Mouse (Mus musculus) T-helper 2 cell (primary cell): ENCODE measurements around the gene Tapt1.

ENCODE experiments used
- in situ Hi-C: fragments of 300-600 bp; cut with MboI, MseI; formaldehyde crosslinking; loops from one replicate; pipeline ENCODE4 v1.15.1; 2025; ENCODE audit warnings: high pct_unique_total_duplicates

Tapt1 gene

DNA sequence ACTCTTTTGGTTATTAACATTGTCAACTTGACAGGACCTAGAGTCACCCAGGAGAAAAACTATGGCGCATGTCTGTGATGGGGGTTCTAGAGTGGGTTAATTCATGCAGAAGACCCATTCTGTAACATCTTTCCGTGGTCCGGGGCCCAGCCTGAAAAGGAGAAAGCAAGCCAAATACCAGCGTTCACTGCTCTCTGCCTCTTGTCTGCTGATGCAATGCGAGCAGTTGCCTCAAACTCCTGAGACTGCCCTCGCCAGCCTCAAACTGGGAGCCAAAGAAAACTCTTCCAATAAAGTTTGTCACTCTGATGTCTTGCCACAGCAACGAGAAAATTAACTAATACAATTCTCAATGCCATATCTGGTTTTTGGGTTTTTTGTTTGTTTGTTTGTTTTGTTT, 8.2 kb upstream of the Tapt1 start:
- in situ Hi-C loops, result no loop called here

DNA sequence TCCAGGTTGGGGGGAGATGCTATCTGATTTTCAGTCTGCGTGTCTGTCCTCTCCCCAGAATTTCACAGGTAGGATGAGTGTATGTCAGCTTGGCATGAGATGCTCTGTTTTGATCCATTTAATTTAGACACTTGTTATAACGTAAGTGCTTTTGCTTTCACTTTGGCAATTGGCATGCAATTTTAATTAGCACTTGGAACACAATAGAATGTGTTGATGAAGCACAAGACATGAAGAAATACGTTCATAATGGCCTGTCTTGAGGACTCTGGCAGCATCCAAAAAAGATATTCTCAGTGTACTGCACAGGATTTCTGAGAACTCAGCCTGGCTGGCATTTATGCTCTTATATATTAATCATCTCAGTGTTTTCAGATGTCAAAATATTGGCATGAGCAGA, 7.5 kb upstream of the Tapt1 start:
- in situ Hi-C loops, result no loop called here

DNA sequence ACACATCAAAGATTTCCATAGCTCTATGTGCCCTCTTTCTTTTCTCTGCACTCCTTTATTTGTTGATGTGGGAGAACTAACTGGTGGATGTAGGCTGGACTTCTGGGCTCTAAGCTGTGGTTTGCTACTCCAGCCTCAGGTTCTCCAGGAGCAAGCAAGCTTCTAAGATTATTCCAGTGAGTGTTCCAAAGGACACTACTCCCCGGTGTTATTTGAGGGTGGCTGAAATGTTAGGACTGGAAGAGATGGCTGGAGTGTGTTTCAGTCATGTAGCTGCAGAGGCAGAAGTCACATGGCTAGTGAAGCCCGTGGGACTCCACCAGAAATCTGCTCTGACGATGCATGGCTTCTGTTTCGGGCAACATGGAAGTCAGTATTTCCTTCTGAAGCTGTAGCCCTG, 2.3 kb upstream of the Tapt1 start:
- in situ Hi-C loops, result no loop called here

DNA sequence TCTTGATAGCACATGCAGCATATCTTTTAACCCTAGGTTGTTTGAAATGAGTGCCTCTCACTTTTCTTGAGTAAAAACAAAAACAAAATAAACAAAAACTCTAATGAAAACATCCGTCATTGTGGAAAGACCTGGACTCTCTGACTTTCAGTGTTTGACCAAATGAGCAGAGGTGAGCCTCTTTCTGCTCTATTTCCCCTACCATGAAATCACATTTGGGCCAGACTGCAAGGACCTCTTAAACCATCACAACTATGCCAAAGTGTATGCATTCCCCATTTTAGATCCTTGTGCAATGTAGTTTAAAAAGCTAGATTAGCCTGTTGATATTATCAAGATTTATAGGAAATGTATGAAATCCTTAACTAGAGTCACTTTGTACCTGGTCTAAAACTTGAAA, 1.9 kb upstream of the Tapt1 start:
- in situ Hi-C loops, result no loop called here

DNA sequence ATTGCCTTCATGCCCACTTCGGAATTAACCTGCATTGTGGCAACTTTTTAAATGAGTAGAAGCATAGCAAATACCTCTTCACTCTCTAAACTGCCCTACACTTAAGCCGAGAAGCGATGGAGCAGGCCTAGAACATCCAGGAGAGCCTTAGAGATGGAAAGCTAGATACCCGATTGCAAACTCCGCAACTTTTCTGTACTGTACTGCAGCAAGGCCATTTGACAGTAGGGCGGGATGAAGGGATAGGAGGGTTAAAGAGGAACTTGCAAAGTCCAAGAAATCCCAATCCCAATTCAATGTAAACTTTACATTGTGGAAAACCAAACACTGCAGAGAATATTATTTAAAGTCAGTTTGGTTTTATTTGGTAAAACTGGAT, 1.0 kb upstream of the Tapt1 start:
- in situ Hi-C loops, result no loop called here

DNA sequence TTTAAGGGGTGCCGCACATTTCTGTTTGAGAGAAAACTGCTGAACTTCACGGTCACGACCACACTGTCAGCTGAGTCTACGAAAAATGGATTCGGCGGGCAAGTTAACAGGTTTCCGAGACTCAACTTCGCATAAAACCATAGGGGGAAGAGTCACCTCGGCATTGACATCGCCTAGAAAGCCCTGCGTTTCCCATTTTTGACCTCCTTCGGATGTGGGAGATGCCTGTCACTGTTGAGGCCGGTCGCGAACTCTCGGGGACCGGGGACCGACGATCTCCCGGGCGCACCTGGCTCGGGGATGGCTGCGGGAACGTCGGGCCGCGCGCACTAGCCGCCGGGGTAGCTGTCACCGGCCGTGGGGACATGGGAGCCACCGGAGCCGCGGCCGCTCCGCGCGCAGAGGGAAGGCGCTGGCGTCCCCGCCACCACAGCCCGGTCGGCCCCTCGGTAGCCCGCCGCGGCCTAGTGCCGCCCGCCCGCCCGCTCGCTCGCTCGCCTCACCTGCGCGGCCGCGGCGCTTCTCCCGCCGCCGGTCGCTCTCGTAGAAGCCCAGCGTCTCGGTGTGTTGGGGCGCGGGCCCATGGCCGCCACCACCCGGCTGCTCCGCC, 410 bp downstream of the Tapt1 start:
- in situ Hi-C loops, result no loop called here

DNA sequence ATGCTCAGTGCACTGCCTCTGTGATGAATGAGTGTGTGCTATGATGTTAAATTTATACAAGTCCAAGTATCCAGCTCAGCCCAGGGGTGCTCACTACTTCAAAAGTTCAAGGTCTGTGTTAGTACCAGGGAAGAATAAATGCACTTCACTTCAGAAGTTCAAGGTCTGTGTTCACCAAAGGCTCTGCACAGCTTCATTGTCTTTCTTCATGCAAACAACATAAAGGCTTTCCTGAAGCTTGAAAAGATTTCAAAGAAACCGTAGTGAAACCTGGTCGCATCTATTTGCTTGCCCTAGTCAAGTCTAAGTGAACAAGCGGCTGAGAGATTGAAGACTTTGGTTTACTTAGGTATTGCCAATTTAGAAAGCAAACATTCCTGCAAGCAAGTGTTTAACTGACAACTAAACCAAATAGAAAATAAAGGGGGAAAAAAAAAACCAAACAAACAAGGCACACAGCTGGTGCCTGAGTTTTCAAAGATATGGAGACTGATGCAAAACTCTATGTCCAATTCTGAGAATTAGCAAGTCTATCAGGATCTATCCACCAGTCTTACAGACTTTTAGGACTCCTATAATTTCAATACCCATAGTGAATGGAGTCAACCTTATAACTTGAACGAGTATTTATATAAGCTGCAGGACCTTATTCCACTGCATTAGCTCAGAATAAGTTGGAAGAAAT, 1.4 kb downstream of the Tapt1 start:
- in situ Hi-C loops, result loop anchor here (25.0 kb wide), 1 partner anchor 988 kb away; the partner anchor contains the start of gene Cpeb2

DNA sequence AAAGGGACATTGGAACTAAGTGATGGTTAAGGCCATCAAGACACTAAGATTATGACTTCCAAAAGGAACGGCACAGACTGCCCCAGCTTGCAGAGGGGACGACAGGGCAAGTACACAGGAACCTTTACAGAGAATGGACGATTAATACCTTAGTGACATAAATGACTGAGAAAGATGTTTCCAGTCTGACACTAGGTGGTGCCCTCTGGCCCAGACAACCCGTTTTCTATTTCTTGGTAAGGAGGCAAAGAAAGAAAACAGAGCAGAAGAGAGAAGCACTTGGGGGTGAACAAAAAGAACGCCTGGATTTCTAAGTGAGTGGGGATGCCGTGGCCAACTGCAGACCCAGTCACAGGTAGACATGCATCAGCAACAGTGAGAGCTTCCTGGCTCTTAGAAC, 2.2 kb downstream of the Tapt1 start:
- in situ Hi-C loops, result loop anchor here (25.0 kb wide), 1 partner anchor 987 kb away; the partner anchor contains the start of gene Cpeb2

DNA sequence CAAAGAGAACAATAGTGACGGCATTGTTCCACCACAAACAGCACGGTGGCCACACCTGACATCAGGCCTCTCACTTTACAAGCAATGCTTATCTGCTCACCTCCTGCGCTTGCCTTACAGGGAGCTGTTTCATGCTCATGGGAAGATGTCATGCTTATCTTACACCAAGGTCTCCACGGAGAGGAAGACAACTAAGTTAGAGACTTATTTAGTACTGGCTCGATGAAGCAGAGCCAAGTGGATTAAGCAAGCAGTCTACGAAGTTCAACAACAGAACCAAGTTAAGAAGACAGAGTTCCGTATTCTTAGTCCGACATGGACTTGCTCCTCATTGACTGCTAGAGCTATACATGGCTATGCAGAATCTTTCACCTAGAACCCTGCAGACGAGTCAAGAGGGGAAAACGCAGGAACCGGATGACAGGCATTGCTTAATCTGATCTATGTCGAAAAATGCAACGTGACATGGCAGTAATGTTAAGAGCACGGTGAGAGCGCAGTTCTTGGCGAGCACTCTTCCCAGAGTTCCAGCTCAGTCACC, 3.0 kb downstream of the Tapt1 start:
- in situ Hi-C loops, result loop anchor here (25.0 kb wide), 1 partner anchor 986 kb away; the partner anchor contains the start of gene Cpeb2

DNA sequence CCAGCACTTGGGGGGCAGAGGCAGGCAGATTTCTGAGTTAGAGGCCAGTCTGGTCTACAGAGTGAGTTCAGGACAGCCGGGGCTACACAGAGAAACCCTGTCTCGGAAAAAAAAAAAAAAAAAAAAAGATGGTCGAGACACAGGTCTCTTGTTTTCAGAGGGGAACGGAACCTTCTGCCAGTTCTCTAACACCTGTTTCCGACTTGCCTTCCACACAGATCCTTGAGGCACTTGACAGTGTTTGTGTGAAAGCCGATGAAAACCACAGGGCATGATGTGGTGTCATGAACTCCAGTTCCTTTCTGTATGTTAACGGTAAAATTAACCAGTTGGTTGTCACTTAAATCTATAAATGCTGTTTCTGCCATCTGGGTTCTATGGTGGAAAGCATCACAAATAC, 6.0 kb downstream of the Tapt1 start:
- in situ Hi-C loops, result loop anchor here (25.0 kb wide), 1 partner anchor 983 kb away; the partner anchor contains the start of gene Cpeb2

DNA sequence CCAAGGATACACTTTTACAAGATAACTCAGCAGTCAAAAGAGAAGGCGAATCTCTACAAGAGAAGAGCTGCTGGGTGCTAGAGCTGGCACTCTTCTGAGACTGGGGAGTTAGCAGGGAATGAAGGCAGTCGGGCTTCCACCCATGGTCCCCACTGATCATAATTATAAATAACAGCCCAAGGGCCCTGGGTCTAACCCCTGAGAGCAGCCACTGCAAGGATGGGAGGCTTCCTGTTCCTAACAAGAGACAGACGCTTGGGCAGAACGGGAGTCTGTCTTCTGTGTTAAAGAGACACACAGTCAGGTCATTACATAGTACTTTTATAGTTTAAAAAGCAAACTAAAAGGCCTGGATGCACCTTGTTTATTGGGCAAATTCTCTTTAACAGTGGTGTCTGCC, 6.6 kb downstream of the Tapt1 start:
- in situ Hi-C loops, result loop anchor here (25.0 kb wide), 1 partner anchor 983 kb away; the partner anchor contains the start of gene Cpeb2

DNA sequence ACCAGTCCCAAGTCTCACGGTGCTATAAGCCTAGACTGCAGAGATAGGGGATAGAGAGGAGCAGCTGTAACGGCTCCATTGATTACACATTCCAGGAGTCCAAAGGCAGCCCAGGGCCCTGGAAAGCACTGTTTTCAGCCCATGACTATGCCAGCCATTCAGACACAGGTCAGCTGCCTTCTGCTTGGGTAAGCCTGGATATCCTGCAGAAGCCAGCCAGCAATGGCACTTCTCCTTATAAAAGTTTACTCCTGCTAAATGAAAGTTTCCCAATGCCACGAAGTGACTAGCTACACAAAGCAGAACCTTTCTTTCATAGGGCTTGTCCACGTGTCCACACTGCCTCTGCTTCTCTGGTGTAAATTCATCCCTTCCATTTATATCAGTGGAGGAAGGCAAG, 7.9 kb downstream of the Tapt1 start:
- in situ Hi-C loops, result loop anchor here (25.0 kb wide), 1 partner anchor 981 kb away; the partner anchor contains the start of gene Cpeb2

DNA sequence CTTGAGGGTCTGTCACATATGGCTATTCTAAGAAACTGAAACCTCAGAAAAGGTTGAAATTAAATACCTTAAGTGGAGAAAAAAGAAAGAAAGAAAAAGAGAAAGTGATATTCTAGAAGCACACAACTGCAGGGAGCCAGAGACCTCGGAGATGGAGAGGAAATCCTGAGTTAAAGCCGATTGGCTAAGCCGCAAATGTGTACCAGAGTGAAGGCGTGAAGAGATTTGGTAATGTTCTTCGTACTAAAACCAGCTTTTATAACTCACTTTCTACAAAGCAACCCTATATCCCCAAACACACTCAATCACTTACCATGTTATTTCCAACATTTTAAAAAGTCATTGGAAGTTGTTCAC, 8.8 kb downstream of the Tapt1 start:
- in situ Hi-C loops, result loop anchor here (25.0 kb wide), 1 partner anchor 980 kb away; the partner anchor contains the start of gene Cpeb2

DNA sequence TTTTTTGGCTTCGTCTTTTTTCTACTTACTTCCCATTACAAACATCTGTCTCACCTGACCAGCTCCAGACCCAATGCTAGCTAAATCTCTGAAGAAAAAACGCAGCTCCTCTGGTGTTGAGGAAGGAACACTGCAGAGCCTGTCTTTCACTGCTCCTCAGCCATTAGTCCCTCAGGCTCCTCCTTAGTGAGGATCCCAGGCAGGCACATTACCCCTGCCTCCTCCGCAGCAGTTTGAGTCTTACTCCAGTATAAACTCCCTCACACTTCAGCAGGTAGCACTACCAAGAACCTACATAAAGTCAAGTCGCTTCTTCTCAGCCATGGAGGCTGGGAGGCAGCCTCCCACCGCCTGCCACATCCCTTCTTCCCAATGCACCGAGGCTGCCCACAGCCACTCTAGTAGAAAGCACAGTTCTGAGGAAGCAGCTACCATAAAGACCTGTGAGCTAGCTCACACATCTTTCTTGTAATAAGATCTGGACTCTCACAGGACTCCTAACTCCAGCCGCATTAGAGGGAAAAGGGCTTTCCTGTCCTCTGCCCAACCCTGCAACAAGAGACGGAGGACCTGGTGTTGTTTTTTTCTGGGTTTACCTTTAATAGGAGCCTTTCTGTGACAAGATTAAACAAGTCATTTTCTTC, 9.3 kb downstream of the Tapt1 start:
- in situ Hi-C loops, result loop anchor here (25.0 kb wide), 1 partner anchor 980 kb away; the partner anchor contains the start of gene Cpeb2

DNA sequence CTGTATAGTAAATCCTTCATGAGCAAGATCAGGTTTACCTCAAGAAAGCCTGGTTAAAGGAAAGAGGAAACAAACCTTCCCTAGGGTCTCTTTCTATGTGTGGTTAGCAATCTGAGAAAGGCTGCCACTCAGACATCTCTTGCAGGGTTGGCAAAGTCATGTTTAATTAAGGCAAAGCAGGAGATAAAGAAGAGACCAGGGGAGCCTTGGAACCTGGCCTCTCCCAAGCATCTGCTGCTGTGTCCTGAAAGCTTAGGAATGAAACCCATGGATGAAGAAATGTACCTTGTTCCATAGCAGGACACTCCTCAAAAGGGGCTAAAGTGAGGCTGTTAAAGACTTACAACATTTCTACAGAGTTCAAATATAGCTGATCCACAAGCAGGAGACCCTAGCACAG, 11.3 kb downstream of the Tapt1 start:
- in situ Hi-C loops, result loop anchor here (25.0 kb wide), 1 partner anchor 978 kb away; the partner anchor contains the start of gene Cpeb2

DNA sequence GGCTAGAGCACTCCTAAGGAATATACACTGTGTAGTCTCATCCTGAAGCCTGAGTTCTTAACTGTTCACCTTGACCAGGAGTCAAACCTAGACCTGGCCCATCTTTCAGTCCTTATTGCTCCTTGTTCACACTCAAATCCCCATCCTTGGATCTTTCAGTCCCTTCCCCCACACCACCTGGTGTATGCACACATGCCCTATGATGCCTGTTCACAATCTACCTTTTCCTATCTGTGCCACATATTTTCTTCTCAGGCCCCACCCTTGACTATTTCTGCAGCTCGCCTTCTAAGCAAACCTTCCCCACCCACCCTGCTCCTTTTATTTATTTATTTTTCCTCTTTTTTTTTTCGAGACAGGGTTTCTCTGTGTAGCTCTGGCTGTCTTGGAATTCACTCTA, 12.4 kb downstream of the Tapt1 start:
- in situ Hi-C loops, result loop anchor here (25.0 kb wide), 1 partner anchor 977 kb away; the partner anchor contains the start of gene Cpeb2

DNA sequence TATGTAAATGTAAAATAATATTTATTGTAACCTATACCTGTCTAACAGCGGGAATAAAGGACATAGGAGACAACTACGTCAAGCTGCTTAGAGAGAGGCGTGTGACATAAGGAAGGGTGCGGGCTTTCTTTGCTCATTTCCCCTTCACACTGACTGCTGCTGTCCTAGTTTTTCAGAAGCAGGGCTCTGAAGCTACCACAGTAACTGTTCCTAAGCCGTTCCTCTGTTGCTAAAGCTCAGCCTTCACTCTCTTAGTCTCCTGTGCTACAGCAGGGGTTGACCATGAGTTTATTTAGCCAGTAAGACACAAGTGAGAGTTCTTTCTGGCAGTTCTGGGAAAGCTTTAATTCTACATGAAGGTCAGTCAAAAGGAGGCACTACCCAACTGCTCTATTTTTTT, 13.0 kb downstream of the Tapt1 start:
- in situ Hi-C loops, result loop anchor here (25.0 kb wide), 1 partner anchor 976 kb away; the partner anchor contains the start of gene Cpeb2

DNA sequence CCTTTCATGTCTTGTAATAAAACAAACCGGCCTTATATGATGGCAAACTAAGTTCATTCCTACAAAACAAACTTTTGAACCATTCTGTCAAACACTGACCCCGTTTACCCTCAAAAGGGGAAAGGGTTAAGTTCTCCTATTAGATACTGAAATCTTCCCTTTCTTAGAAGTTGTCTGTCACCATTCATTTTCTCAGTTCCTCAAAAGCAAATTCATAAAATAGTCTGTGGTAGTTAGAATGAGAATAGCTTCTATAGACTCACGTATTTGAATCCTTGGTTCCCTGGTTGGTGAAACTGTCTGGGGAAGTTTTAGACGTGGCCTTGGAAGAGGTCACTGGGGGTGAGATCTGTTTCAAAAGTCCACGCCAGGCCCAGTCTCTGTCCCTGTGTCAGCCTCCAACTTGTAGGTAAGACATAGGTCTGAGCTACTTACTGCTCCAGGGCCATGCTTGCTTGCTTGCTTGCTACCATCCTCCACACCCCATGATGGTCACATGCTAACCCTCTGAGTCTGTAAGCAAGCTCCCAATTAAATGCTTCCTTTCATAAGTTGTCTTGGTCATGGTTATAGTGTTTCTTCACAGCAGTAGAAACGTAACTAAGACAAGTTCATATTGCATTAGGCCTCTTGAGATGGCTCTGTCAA, 14.5 kb downstream of the Tapt1 start:
- in situ Hi-C loops, result loop anchor here (25.0 kb wide), 1 partner anchor 975 kb away; the partner anchor contains the start of gene Cpeb2

DNA sequence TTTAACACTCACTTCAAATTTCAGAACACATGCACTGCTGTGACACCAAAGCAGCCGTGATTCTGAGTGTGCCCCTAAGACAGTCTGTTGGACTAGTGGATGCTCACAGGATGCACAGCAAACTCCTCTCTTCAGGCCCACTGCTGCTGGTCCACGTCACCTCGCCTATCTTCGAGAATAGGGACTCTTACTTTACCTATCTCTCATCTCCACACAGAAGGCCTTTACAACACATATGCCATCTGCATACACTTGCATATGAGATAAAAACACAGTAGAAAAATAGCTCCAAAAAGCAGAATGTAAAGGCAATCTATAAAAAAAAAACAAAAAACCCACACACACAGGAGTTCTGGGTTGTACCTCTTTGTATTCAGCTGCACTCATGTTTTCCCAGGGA, 19.1 kb downstream of the Tapt1 start:
- in situ Hi-C loops, result loop anchor here (25.0 kb wide), 1 partner anchor 970 kb away; the partner anchor contains the start of gene Cpeb2

DNA sequence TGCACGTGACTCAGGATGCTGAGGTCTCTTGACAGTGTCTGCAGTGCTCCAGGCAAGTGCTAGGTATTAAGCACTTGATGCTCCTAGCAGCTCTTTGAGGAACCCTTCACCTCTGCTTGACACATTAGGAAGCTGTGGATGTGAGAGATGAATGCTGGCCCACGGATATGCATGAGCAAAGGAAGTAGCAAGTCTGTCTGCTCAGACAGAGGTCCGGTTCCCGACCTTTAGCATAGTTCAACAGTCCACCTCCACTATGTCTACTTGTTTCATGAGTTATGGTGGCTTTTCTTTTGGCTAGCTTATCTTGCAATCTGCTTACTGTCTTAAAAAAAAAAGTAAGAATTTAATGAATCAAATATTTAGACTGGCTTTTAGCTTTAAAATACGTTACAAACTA, 19.8 kb downstream of the Tapt1 start:
- in situ Hi-C loops, result loop anchor here (25.0 kb wide), 1 partner anchor 969 kb away; the partner anchor contains the start of gene Cpeb2

DNA sequence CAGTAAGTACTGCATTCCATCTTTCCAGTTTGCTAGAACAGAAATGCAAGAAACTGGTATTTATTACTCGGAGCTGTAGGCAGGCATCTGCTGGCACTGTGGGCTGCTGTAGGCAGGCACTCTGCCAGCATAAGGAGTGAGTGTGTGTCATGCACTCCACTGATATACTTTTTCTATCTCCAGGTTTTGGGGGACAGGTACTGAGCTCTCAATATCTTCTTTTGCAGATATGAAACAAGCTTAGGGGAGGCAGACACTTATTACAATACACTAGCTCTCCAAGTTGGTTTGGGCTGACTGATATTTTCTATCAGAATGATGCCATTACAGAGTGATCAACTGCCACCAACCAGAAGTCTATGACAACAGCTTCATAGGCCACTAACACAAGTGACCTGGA, 23.0 kb downstream of the Tapt1 start:
- in situ Hi-C loops, result loop anchor here (25.0 kb wide), 1 partner anchor 966 kb away; the partner anchor contains the start of gene Cpeb2
